Mouse (Mus musculus) CH12.LX (cell line): ENCODE data around the gene Arhgap45. TPM values are rescaled to one million over a fixed set of nuclear protein-coding genes. Genes with fewer than 3 reads are reported as not detected.

ENCODE experiments used
- DNase-seq: peaks from one replicate; pipeline ENCODE4 v3.0.0-alpha.2; 2013; ENCODE audit errors: extremely low read depth
- H3K27ac ChIP-seq: 2 replicates; pipeline ENCODE4 v1.5.1; 2012; ENCODE audit warnings: low read depth, mild to moderate bottlenecking, control low read depth, moderate library complexity; ENCODE audit not compliant: insufficient read depth
- H3K27me3 ChIP-seq: replicated peaks from 2 replicates; pipeline ENCODE3; 2012; ENCODE audit warnings: inconsistent platforms
- H3K36me3 ChIP-seq, 2 experiments: replicated peaks in 1 of 2; 2 replicates each; pipeline versions ENCODE3 to v1.6.1; 2012; ENCODE audit warnings: inconsistent platforms in 1 of 2, low read length in 1 of 2, mild to moderate bottlenecking in 1 of 2, mixed read lengths in 1 of 2, moderate library complexity in 1 of 2; ENCODE audit not compliant: control insufficient read depth in 1 of 2, insufficient read depth in 1 of 2
- H3K4me1 ChIP-seq, 2 experiments: 2 replicates each; pipeline ENCODE4 v1.6.1; 2012; ENCODE audit warnings: inconsistent platforms in 1 of 2, moderate library complexity in 1 of 2; ENCODE audit not compliant: insufficient read depth in 2 of 2, control insufficient read depth in 1 of 2
- H3K4me2 ChIP-seq: 2 replicates; pipeline ENCODE4 v1.6.1; 2012; ENCODE audit warnings: low read depth, mild to moderate bottlenecking, control low read depth; ENCODE audit not compliant: poor library complexity, insufficient read depth, severe bottlenecking
- H3K4me3 ChIP-seq, 3 experiments: fragments of 150-350 bp in 1 of 3; sonication (generic) in 1 of 3; replicated peaks in 1 of 3; 2 replicates each; pipeline versions ENCODE3 to v1.5.1; 2011 to 2012; ENCODE audit warnings: low read depth in 2 of 3, low read length in 2 of 3, mild to moderate bottlenecking in 2 of 3, moderate library complexity in 2 of 3, control low read depth in 1 of 3, improper control_type of control experiment in 1 of 3, inconsistent platforms in 1 of 3, mixed read lengths in 1 of 3; ENCODE audit not compliant: poor library complexity in 1 of 3
- H3K79me2 ChIP-seq: replicated peaks from 2 replicates; pipeline ENCODE4 v1.6.1; 2012; ENCODE audit warnings: mild to moderate bottlenecking, moderate library complexity; ENCODE audit not compliant: control insufficient read depth, poor library complexity, insufficient read depth, severe bottlenecking; ENCODE audit errors: extremely low read depth
- H3K9ac ChIP-seq: 2 replicates; pipeline ENCODE4 v1.6.1; 2012; ENCODE audit warnings: low read depth, mild to moderate bottlenecking, control low read depth, moderate library complexity; ENCODE audit not compliant: insufficient read depth
- H3K9me3 ChIP-seq: replicated peaks from 2 replicates; pipeline ENCODE3; 2012; ENCODE audit warnings: low read length, inconsistent platforms, mixed read lengths
- BHLHE40 ChIP-seq: IDR thresholded peaks from 2 replicates; pipeline ENCODE4 v1.6.1; 2011; ENCODE audit warnings: mild to moderate bottlenecking, low read depth, low read length, improper control_type of control experiment
- CHD1 ChIP-seq: IDR thresholded peaks from 2 replicates; pipeline ENCODE4 v1.6.1; 2012; ENCODE audit warnings: low read depth, low read length, improper control_type of control experiment, inconsistent platforms
- CHD2 ChIP-seq: IDR thresholded peaks from 2 replicates; pipeline ENCODE4 v1.6.1; 2011; ENCODE audit warnings: low read length, improper control_type of control experiment
- E2F4 ChIP-seq: IDR thresholded peaks from 2 replicates; pipeline ENCODE4 v1.6.1; 2011; ENCODE audit warnings: low read depth, low read length, improper control_type of control experiment; ENCODE audit not compliant: insufficient replicate concordance
- ELF1 ChIP-seq: IDR thresholded peaks from 2 replicates; pipeline ENCODE4 v1.6.1; 2014; ENCODE audit warnings: low read depth, mild to moderate bottlenecking, inconsistent platforms, low read length, improper control_type of control experiment
- ETS1 ChIP-seq: conservative IDR thresholded peaks from 2 replicates; pipeline ENCODE4 v1.6.1; 2012; ENCODE audit warnings: low read depth, mild to moderate bottlenecking, inconsistent platforms, low read length, improper control_type of control experiment, moderate library complexity
- IRF4 ChIP-seq: IDR thresholded peaks from 2 replicates; pipeline ENCODE4 v1.6.1; 2014; ENCODE audit warnings: low read depth, mild to moderate bottlenecking, inconsistent platforms, low read length, improper control_type of control experiment
- JUND ChIP-seq: conservative IDR thresholded peaks from 2 replicates; pipeline ENCODE4 v1.6.1; 2011; ENCODE audit warnings: low read depth, low read length, improper control_type of control experiment
- KAT2A ChIP-seq: IDR thresholded peaks from 2 replicates; pipeline ENCODE4 v1.6.1; 2012; ENCODE audit warnings: low read length, improper control_type of control experiment, inconsistent platforms; ENCODE audit not compliant: insufficient replicate concordance
- MAFK ChIP-seq: IDR thresholded peaks from 2 replicates; pipeline ENCODE4 v1.6.1; 2011; ENCODE audit warnings: low read length, improper control_type of control experiment; ENCODE audit not compliant: insufficient replicate concordance
- MAX ChIP-seq: IDR thresholded peaks from 2 replicates; pipeline ENCODE4 v1.6.1; 2011; ENCODE audit warnings: low read length, improper control_type of control experiment
- MXI1 ChIP-seq: IDR thresholded peaks from 2 replicates; pipeline ENCODE4 v1.6.1; 2011; ENCODE audit warnings: mild to moderate bottlenecking, low read depth, low read length, improper control_type of control experiment
- MYC ChIP-seq: IDR thresholded peaks from 2 replicates; pipeline ENCODE4 v1.6.1; 2011; ENCODE audit warnings: low read depth, mild to moderate bottlenecking, improper control_type of control experiment, low read length
- NRF1 ChIP-seq: IDR thresholded peaks from 2 replicates; pipeline ENCODE4 v1.6.1; 2014; ENCODE audit warnings: low read depth, mild to moderate bottlenecking, inconsistent platforms, low read length, improper control_type of control experiment, moderate library complexity
- PAX5 ChIP-seq: IDR thresholded peaks from 2 replicates; pipeline ENCODE4 v1.6.1; 2012; ENCODE audit warnings: low read length, inconsistent platforms, mixed read lengths
- POLR2A ChIP-seq: IDR thresholded peaks from 2 replicates; pipeline ENCODE4 v1.6.1; 2011; ENCODE audit warnings: low read depth, mild to moderate bottlenecking, improper control_type of control experiment, low read length
- POLR2AphosphoS2 ChIP-seq: IDR thresholded peaks from 2 replicates; pipeline ENCODE4 v1.6.1; 2011; ENCODE audit warnings: low read depth, low read length, improper control_type of control experiment
- SIN3A ChIP-seq: IDR thresholded peaks from 2 replicates; pipeline ENCODE4 v1.6.1; 2012; ENCODE audit warnings: low read length, improper control_type of control experiment, inconsistent platforms
- TBP ChIP-seq: conservative IDR thresholded peaks from 2 replicates; pipeline ENCODE4 v1.6.1; 2011; ENCODE audit warnings: low read depth, low read length, improper control_type of control experiment
- TCF12 ChIP-seq: IDR thresholded peaks from 2 replicates; pipeline ENCODE4 v1.6.1; 2014; ENCODE audit warnings: low read depth, mild to moderate bottlenecking, inconsistent platforms, low read length, improper control_type of control experiment
- ZC3H11A ChIP-seq: IDR thresholded peaks from 2 replicates; pipeline ENCODE4 v1.6.1; 2012; ENCODE audit warnings: low read depth, mild to moderate bottlenecking, inconsistent platforms, low read length, improper control_type of control experiment
- ZKSCAN1 ChIP-seq: IDR thresholded peaks from 2 replicates; pipeline ENCODE4 v1.6.1; 2012; ENCODE audit warnings: low read depth, inconsistent platforms, low read length, improper control_type of control experiment, borderline replicate concordance
- ZNF384 ChIP-seq: IDR thresholded peaks from 2 replicates; pipeline ENCODE4 v1.6.1; 2012; ENCODE audit warnings: low read depth, low read length, improper control_type of control experiment, inconsistent platforms
- dilution Hi-C: fragments of 300-500 bp; cut with MboI; formaldehyde crosslinking; loops from 2 replicates; pipeline ENCODE4 v1.14.3; 2020; ENCODE audit warnings: low sequenced_read_pairs; ENCODE audit not compliant: extremely low pct_unique_long_range_greater_than_20kb, extremely low pct_ligation_motif_present
- in situ Hi-C: fragments of 300-500 bp; cut with MboI; formaldehyde crosslinking; loops from 3 replicates; pipeline ENCODE4 v1.14.3; 2019; ENCODE audit warnings: low sequenced_read_pairs, low pct_ligation_motif_present, low pct_unique_long_range_greater_than_20kb, mixed read lengths
- polyA plus RNA-seq: library from polyadenylated mRNA; unstranded; fragments of >175 nt; gene quantifications from 2 replicates; pipeline ENCODE4 v1.2.1, GENCODE M21; 2012; ENCODE audit warnings: low read depth; ENCODE audit not compliant: insufficient read length
- total RNA-seq, 2 experiments: library from RNA; depleted of rRNA; stranded (reverse); fragments of 300-350 nt in 1 of 2; fragments of >200 nt in 1 of 2; gene quantifications; 2 replicates each; pipeline ENCODE4 v1.2.3; 2012 to 2014

Arhgap45 gene
- total and polyA plus RNA-seq, 3 experiments = 10.3 to 25.9 (median 20.2) TPM

DNA sequence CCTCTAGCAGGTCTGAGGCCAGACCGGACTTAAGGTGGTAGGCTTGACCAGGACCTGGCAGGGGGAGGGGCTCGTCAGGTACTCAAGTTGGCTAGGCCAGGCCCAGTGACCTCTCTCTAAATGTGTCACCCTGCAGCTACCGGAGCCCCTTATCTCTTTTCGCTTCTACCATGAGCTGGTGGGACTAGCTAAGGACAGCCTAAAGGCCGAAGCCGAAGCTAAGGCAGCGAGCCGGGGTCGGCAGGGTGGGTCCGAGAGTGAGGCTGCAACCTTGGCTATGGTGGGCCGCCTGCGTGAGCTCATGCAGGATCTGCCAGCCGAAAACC is 12.0 kb downstream of the Arhgap45 start:
- dilution Hi-C loops (no loop called here), in situ Hi-C loops (no loop called here)
- Histone ChIP-seq H3K36me3 (peaks cover 58 to 74% of the 10 kb centered on the region in 2 experiments), H3K4me2 (no peak overlapping the region), H3K79me2 (no peaks in the 10 kb centered on the region), H3K4me1 (peaks cover 39 to 68% of the 10 kb centered on the region in 2 experiments), H3K4me3 (no peak overlapping the region), H3K27ac (no peak overlapping the region), H3K9ac (no peak overlapping the region), H3K9me3 (no peaks in the 10 kb centered on the region), H3K27me3 (no peaks in the 10 kb centered on the region)
- TF ChIP-seq JUND = no peak
- TF ChIP-seq CHD1 = no peak
- no peak for TF ChIP-seq IRF4
- TF ChIP-seq ZC3H11A = no peak
- no peak for TF ChIP-seq CHD2
- no peak for TF ChIP-seq MXI1
- TF ChIP-seq ZKSCAN1 = no peak
- TF ChIP-seq ETS1 = no peak
- TF ChIP-seq ZNF384 = no peak
- no peak for TF ChIP-seq TCF12
- no peak for TF ChIP-seq TBP
- no peak for TF ChIP-seq MAFK
- TF ChIP-seq MYC = no peak
- TF ChIP-seq ELF1 = no peak
- TF ChIP-seq POLR2AphosphoS2 = no peak
- DNase-seq = no peak

DNA sequence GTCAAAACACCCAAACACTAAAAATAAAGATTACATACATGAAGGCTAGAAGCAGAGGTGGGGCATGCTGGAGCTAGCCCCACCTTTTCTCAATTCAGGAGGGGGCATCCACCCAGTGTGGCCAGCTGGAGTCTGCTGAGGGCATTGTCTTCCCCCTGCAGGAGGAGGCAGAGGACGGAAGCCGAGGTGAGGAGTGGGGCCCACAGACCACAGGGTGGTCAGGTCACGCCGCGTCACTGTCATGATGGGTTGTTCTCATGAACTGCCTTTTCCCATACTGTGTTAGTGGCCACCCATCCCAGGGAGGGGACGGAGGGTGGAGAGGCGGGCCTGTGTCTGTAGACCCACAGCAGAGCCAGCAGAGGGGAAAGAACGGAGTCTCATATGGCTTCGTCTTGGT is 13.7 kb downstream of the Arhgap45 start:
- in situ Hi-C loops = no loop called here
- TF ChIP-seq ETS1 (no peak), PAX5 (no peak), IRF4 (no peak), ZNF384 (no peak), BHLHE40 (no peak), E2F4 (no peak), SIN3A (no peak), CHD2 (no peak), JUND (no peak), CHD1 (no peak), MYC (no peak), POLR2A (no peak), MAX (no peak), KAT2A (no peak), NRF1 (no peak)
- Histone ChIP-seq H3K27me3 (no peaks in the 10 kb centered on the region), H3K4me2 (no peak overlapping the region), H3K27ac (no peak overlapping the region; the same call in 1 of the 2 replicates), H3K36me3 (peaks cover 59 to 78% of the 10 kb centered on the region in 2 experiments), H3K79me2 (no peaks in the 10 kb centered on the region), H3K4me1 (peaks cover 38 to 68% of the 10 kb centered on the region in 2 experiments), H3K9me3 (no peaks in the 10 kb centered on the region), H3K9ac (no peak overlapping the region), H3K4me3 (no peak overlapping the region)
- DNase-seq = no peak
- dilution Hi-C loops = no loop called here
